Mouse (Mus musculus): ENCODE results near the gene Ankrd2.

Ankrd2 gene

DNA sequence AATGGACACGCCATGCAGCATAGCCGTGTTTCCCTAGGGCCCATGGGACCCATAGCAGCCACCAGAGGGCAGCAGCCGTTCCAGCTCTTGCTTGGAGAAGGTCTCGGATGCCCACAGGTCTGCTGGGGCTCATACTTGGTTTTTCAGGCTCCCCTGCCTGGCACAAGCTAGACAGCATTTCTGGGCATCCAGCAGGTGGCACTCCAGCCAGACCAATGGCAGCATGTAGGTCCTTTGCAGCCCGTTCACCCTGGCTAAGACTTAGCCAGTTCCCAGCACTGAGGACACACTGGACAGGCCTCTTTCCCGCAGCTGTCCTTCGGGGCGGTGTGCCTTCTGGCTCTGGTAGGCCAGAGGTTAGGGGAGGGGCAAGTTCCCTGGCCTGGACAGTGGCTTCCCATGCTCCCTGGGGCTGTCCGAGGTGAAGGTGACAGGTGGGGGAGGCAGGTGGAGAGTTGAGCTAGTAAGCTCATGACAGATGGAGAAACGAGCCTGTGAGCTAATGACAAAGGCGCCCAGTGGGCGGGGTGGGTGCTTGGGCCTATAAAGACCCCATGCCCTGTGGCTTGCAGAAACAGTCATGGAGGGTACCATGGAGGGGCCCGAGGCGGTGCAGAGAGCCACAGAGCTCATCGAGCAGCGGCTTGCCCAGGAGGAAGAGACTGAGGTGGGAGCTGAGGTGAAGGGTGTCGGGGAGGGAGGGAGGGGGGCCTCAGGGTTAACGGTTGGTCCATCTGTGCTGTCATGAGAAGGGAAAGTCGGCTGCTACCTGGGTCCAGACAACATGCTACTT lies at the start of gene Ankrd2:
Gene Ankrd2 (plus strand): TSS at position 545 of the 793 bp plus-strand sequence.
- DNase-seq = peak; percentile 84

DNA sequence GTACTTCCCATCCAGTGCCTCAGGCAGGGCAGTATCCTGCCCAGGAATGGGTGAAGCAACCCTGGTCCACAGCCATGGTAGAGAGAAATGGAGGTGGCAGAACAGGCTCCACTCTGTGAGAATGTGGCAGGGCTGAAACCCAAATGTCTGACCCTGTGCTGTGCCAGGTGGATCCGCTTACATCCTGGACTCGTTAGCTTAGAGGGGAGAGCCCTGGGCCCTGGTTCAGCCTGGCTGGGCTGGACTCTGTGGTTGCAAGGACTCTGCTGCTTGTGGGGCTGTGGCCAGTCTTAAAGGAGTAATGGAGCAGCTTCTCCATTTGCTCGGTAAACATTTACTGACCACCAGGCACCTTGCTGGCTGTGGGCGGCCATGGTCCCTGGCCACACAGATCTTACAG lies 48.6 kb upstream of the Ankrd2 start:
- no peak for DNase-seq

DNA sequence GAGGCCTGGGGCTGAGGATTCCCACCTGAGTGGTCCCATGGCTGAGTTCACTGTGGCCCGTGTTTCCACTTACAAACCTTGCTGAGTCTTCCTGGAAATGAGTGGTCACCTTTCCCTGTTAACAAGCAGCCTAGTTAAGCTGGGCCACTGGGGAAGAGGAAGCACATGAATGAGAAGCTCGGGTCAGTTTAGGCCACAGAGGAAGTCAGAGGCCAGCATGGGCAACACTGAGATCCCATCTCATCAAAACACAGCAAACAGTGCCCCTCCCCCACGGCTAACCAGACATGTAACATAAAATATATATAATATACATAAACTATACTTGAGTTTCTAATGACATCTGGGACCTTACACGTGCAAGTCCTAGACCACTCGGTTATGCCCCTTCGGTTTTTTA lies 46.0 kb upstream of the Ankrd2 start:
- DNase-seq = peak; percentile 27

- DNase-seq = no peak
These were observed 43.8 kb upstream of the Ankrd2 start for GRCm38 (mm10) chr19:41991926-41992477.

GRCm38 (mm10) chr19:41992971-41993370 lies 42.8 kb upstream of the Ankrd2 start:
- DNase-seq = no peak

DNA sequence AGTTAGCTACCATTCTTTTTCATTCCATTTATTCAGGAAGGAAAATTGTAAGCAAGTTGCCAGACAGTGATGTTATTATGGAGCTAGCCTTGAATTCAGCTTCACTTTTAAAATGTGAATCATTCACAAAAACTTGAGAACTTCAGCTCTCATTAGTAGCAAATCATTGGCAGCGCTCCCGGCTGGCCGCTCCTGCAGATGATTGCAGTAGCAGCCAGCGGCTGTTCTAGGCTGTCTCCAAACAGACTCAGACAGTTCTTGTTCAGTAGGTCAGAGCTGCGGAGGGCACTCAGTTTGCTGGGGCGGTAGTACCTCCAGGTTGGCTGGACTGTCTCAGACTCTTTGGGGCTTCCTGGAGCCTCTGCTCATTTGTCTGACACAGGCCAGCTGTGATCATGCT lies 42.3 kb upstream of the Ankrd2 start:
- peak; percentile 71 for DNase-seq

DNA sequence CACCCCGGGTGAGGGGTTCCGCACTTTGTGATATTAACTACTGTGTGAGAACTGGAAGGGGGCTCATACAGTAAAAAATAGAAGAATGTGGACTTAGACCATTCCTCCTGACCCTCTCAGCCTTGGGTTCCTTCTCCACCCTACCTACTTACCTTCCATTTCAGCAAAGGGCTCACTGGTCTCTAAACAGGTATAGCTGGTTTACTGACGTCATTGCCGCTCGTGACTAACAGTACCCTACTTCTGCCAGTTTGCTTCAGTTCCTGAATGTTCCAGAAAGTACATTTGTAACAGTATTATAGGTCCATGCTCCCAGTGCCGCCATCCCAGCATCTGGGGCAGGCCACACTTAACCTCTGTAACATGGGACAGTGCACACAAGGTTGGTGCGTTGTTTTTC lies 41.8 kb upstream of the Ankrd2 start:
- no peak for DNase-seq

- DNase-seq = no peak
These were observed 40.3 kb upstream of the Ankrd2 start for GRCm38 (mm10) chr19:41995483-41995882.

- no peak for DNase-seq
These were observed 38.7 kb upstream of the Ankrd2 start for GRCm38 (mm10) chr19:41997090-41997489.

DNA sequence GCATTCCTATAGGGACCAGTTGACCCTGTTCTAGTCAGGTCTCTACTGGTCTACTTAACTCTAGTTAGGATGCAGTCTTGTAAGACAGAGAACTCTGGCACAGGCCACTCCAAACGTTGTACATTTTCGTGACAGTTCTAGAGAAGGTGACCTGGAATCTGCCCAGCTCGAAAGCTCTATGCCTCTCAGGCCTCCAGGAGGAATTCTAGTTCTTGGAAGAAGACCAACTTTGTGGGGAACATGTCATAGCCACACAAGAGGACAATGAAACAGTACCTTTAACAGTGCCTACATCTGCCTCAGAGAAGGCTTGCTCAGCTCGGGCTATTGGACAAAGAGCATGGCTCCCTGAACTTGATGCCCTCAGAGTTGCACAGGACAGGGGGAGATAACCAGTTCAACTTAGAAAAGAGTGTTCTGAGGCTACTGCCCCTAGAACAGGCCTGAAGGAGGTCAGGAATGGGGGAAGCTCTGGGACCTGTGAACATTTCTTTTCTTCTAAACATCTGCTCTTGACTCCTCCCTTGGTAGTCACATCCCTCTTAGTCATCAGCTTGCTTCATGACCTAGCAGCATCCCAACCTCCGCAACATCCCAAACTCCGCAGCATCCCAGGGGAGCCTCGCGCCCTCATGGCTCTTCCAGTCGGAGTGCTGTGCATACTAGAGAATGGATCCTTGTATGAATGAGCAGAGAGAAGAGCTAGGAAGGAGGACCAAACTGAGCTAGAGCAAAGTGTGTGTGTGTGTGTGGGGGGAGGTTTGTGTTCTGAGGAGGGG lies 36.8 kb upstream of the Ankrd2 start:
- DNase-seq = no peak

- DNase-seq = peak; percentile 59
These were observed 36.0 kb upstream of the Ankrd2 start for GRCm38 (mm10) chr19:41999688-42000283.

GRCm38 (mm10) chr19:42000446-42000958 lies 35.3 kb upstream of the Ankrd2 start:
- DNase-seq = no peak

GRCm38 (mm10) chr19:42001253-42001980 lies 34.4 kb upstream of the Ankrd2 start:
- no peak for DNase-seq

- DNase-seq = no peak
These were observed 31.5 kb upstream of the Ankrd2 start for GRCm38 (mm10) chr19:42004258-42004657.

GRCm38 (mm10) chr19:42005616-42006015 lies 30.2 kb upstream of the Ankrd2 start:
- peak; percentile 70 for DNase-seq

GRCm38 (mm10) chr19:42006568-42006967 lies 29.2 kb upstream of the Ankrd2 start:
- DNase-seq = no peak

- no peak for DNase-seq
These were observed 27.2 kb upstream of the Ankrd2 start for GRCm38 (mm10) chr19:42008586-42008985.

DNA sequence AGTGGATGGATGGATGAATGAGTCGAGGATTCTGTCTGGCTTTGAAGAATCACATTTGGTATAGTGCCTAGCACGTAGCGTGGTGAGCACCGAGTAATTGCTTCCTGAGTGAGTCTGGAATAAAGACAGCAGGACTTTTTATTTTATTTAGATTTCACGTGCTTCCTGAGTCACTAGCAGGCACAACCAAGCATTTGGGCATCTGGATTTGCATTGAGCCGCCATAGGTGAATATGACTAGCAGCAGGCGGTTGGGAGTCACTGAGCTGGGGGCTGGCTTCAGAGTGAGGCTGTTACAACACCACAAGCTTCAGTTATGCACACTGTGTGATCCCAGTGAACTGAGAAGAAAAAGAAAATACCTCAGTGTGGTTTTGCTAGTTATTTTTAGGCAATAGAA lies 26.7 kb upstream of the Ankrd2 start:
- DNase-seq = no peak

- DNase-seq = no peak
These were observed 25.4 kb upstream of the Ankrd2 start for GRCm38 (mm10) chr19:42010436-42010835.

- no peak for DNase-seq
These were observed 24.7 kb upstream of the Ankrd2 start for GRCm38 (mm10) chr19:42011123-42011522.

DNA sequence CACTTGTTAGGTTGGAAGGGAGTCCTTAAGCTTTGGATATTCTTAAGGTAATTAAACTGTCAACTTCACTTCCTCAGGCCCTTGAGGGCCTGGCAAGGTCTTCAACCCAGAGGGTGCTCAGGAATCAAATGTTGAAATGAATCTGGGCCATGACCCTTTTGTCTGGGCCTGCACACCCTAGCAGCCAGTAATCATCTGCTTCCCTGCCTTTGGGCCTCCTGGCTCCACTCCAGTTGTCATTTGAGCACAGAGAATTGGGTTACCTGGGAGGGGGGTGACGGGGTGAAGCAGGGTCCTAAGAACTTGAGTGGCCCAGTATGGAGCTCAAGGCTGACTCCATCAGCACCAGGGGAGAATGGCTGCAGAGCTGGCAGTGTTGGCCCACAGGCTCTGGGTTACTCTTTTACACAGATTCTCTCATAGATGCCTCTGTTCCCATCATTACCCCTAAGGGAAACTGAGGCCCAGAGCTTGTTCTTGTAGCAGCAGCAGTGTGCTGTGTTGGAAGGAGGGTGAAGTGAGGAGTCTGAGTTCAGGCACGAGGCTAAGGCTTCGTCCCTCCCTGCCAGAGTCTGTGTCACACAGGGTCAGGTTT lies 21.5 kb upstream of the Ankrd2 start:
- no peak for DNase-seq

DNA sequence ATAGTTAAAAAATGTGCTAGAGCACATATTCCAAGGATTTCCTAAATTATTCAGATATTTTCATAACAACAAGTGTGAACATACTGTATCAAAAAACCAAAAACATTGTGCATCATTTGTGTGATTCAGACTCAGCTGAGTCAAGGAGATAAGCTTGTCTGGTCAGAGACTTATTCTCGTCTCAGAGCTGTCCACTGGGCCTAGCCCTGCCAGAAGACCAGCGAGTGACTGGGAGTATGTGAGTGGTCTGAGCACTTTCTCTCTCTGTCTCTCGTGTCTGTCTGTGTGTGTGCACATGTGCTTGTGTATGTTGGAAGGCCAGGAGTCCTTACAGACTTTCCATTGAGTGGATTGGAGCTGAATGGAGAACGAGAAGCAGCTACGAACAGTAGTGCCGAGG lies 20.8 kb upstream of the Ankrd2 start:
- DNase-seq = no peak

All from layer of hippocampus, adult 9-11 months (tissue).